In genomic region chr16:18187221-18187620, GRCm38 (mm10) we compare ENCODE assay signal across 20 mouse cellular contexts. TPM values are rescaled to one million over a fixed set of nuclear protein-coding genes. Genes with fewer than 3 reads are reported as not detected.
"Had no signal": no experiment of that assay in that cellular context is flagged by ENCODE, and none has a peak within 500 bp of the region (broad histone marks: within the 10 kb centered on the region; RNA-seq: fewer than 3 reads in every experiment).

No protein-coding gene starts in this region.

- H3K27ac ChIP-seq: limb, embryonic 15.5 days; liver, embryonic 12.5 days; midbrain, embryonic 15.5 days; neural tube, embryonic 12.5 days; stomach, postnatal 0 days had no signal

- H3K4me3 ChIP-seq: limb, embryonic 15.5 days; liver, embryonic 12.5 days; midbrain, embryonic 15.5 days; neural tube, embryonic 12.5 days had no signal

- ATAC-seq: liver, embryonic 12.5 days; midbrain, embryonic 15.5 days had no signal

- H3K27me3 ChIP-seq: liver, embryonic 12.5 days; midbrain, embryonic 15.5 days; neural tube, embryonic 12.5 days had no signal

- H3K4me2 ChIP-seq: limb, embryonic 15.5 days; liver, embryonic 12.5 days; lung, embryonic 14.5 days; midbrain, embryonic 11.5 days; midbrain, embryonic 15.5 days; neural tube, embryonic 12.5 days had no signal

- DNase-seq: kidney, postnatal 4 days; lung, embryonic 14.5 days; lung, postnatal 10 days; lung, postnatal 4 days; thymus, postnatal 4 days had no signal

- H3K9ac ChIP-seq: limb, embryonic 15.5 days; liver, embryonic 12.5 days; lung, embryonic 14.5 days; midbrain, embryonic 15.5 days; neural tube, embryonic 12.5 days had no signal

- H3K4me1 ChIP-seq: liver, embryonic 12.5 days; midbrain, embryonic 15.5 days had no signal

- H3K36me3 ChIP-seq: limb, embryonic 15.5 days; liver, embryonic 12.5 days; midbrain, embryonic 15.5 days; neural tube, embryonic 12.5 days had no signal

- H3K9me3 ChIP-seq: limb, embryonic 15.5 days; liver, embryonic 12.5 days; midbrain, embryonic 15.5 days; neural tube, embryonic 12.5 days had no signal

RNA-seq across cellular contexts. Expression of gene Ccdc188, which starts 30.5 kb away (rescaled TPM):
- total RNA-seq: layer of hippocampus, adult 8-10 months; layer of hippocampus, postnatal 14 days; left cerebral cortex, adult 18-20 months; left cerebral cortex, postnatal 10 days; left cerebral cortex, postnatal 4 days; megakaryocyte, adult 5-6 weeks; monocyte, adult 5-6 weeks; neutrophil, adult 5-6 weeks had no signal
- polyA plus RNA-seq: limb, embryonic 15.5 days; liver, embryonic 12.5 days; liver, embryonic 16.5 days; lung, embryonic 14.5 days; midbrain, embryonic 11.5 days; neural tube, embryonic 12.5 days; stomach, postnatal 0 days had no signal

RNA-seq across cellular contexts. Expression of gene Rtn4r, which starts 59.8 kb away (rescaled TPM):
- total RNA-seq: neutrophil, adult 5-6 weeks had no signal
